Mouse (Mus musculus): ENCODE data around the gene Ankrd44. TPM values are rescaled to one million over a fixed set of nuclear protein-coding genes. Genes with fewer than 3 reads are reported as not detected.

Ankrd44 gene
- polyA plus RNA-seq, 1 experiment from 2014 or later, result 10.5 TPM

DNA sequence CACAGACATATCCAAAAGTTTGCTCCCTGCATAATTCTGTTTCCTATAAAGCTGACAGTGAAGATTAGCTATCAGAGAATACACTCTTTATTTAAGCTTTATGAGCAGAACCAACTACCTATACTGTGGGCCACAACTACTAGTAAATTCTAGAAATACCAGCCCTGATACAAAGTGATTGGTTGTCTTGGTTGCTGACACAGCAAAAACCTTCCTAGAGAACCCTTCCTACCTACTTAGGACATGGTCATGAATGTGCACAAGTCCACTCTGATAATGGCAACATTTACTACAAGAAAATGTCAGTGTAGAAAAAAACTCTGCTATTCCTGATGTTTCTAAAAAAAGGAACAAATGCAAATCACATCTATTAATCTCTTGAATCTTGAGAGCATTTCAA lies 234.4 kb downstream of the Ankrd44 start:
- H3K4me1 ChIP-seq (ENCODE audit: control insufficient read depth in 2 of 2, insufficient read depth in 2 of 2, low read length in 2 of 2), result peaks cover 2 to 7% of the 10 kb centered on the region in 2 experiments
- H3K27me3 ChIP-seq (ENCODE audit: control insufficient read depth, insufficient read depth, low read length), result no peaks in the 10 kb centered on the region
- no peak overlapping the region for H3K9ac ChIP-seq (ENCODE audit: low read length)
- H3K9me3 ChIP-seq (ENCODE audit: control insufficient read depth, low read length), result no peaks in the 10 kb centered on the region
- H3K27ac ChIP-seq (replicated peaks in 1 of 2; ENCODE audit: control insufficient read depth in 1 of 2, insufficient read depth in 1 of 2, low read depth in 2 of 2, low read length in 2 of 2), result no peak overlapping the region
- H3K4me2 ChIP-seq (ENCODE audit: low read length), result no peak overlapping the region
- ATAC-seq (ENCODE audit: insufficient number of reproducible peaks, insufficient read depth, low FRiP score, low read depth), result no peak
- no peak overlapping the region for H3K4me3 ChIP-seq (ENCODE audit: control insufficient read depth in 1 of 2, insufficient read depth in 1 of 2, low read depth in 1 of 2, low read length in 2 of 2)
- H3K36me3 ChIP-seq (ENCODE audit: control insufficient read depth, insufficient read depth, low read length), result no peaks in the 10 kb centered on the region

DNA sequence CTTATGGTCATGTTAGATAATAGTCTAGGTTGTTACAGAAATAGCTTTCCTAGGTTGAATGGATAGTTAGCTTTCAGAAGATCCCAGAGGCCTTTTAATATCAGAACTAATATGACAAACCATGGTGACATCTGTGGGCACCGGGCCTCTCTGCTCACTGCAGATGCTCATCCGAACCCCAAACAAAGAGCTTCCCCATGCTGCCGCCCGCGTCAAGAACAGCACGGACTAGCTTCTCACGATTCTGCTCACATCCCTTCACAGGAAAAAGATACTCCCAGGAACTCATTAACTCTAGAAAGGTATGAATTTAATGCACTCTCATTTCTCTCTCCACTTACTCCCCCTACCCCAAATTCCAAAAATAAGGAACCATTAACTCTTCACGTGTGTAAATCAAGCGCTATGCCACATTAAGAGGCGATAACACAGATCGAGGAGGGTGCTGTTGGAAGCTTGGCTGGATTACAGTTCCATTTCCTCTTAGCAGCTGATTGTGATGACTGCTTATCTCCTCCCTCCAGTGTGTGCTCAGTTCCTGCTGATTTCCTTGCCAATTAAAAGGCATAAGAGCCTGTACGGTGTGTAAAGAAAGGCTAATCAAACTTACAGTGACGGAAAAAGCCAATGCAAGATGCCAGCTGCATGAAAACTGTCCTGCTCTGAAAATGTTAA lies 235.8 kb downstream of the Ankrd44 start:
- no peaks in the 10 kb centered on the region for H3K27me3 ChIP-seq (ENCODE audit: control insufficient read depth, insufficient read depth, low read length)
- 0 out of 2 replicates have a peak, but pooled peaks cover 1% of the 10 kb centered on the region for H3K9me3 ChIP-seq (ENCODE audit: control insufficient read depth, low read length)
- WGBS, result 28% methylated on average over 13 of the region's 13 CpGs
- H3K4me1 ChIP-seq (ENCODE audit: control insufficient read depth in 2 of 2, insufficient read depth in 2 of 2, low read length in 2 of 2), result peaks cover 2 to 7% of the 10 kb centered on the region in 2 experiments
- H3K27ac ChIP-seq (replicated peaks in 1 of 2; ENCODE audit: control insufficient read depth in 1 of 2, insufficient read depth in 1 of 2, low read depth in 2 of 2, low read length in 2 of 2), result peak overlapping the region; percentile 8 to 51; a peak in 1 of 4 replicates
- peak overlapping the region; percentile 35; the same call in 1 of the 2 replicates for H3K9ac ChIP-seq (ENCODE audit: low read length)
- ATAC-seq (ENCODE audit: insufficient number of reproducible peaks, insufficient read depth, low FRiP score, low read depth), result peak; percentile 71
- H3K4me3 ChIP-seq (ENCODE audit: control insufficient read depth in 1 of 2, insufficient read depth in 1 of 2, low read depth in 1 of 2, low read length in 2 of 2), result 0 out of 4 replicates have a peak overlapping the region, but pooled peaks of 1 of the 2 experiments have one; percentile 6
- H3K36me3 ChIP-seq (ENCODE audit: control insufficient read depth, insufficient read depth, low read length), result no peaks in the 10 kb centered on the region
- H3K4me2 ChIP-seq (ENCODE audit: low read length), result peak overlapping the region; percentile 54

DNA sequence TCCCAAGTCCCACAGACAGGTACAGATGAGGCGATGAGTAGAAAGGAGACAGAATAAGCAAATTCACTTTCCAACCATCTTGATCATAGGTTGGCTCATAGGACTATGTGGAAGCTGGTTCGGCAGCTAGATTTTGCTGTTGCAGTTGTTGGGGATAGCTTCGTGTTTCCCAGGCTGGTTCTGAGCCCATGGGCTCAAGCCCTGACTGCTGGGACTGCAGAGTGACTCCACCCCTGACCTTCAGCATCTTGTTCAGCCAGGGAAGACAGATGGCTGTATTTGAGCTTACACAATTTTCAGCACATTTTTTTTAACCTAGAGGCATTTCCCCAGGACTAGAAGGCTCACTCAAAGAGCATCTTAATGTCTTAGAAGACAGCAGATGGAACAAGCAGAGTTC lies 237.7 kb downstream of the Ankrd44 start:
- no peak overlapping the region for H3K4me2 ChIP-seq (ENCODE audit: low read length)
- ATAC-seq (ENCODE audit: insufficient number of reproducible peaks, insufficient read depth, low FRiP score, low read depth), result no peak
- H3K9me3 ChIP-seq (ENCODE audit: control insufficient read depth, low read length), result 0 out of 2 replicates have a peak, but pooled peaks cover 2% of the 10 kb centered on the region
- no peaks in the 10 kb centered on the region for H3K27me3 ChIP-seq (ENCODE audit: control insufficient read depth, insufficient read depth, low read length)
- 87% methylated on average over 3 of the region's 3 CpGs for WGBS
- H3K27ac ChIP-seq (replicated peaks in 1 of 2; ENCODE audit: control insufficient read depth in 1 of 2, insufficient read depth in 1 of 2, low read depth in 2 of 2, low read length in 2 of 2), result no peak overlapping the region
- no peak overlapping the region for H3K4me3 ChIP-seq (ENCODE audit: control insufficient read depth in 1 of 2, insufficient read depth in 1 of 2, low read depth in 1 of 2, low read length in 2 of 2)
- H3K36me3 ChIP-seq (ENCODE audit: control insufficient read depth, insufficient read depth, low read length), result no peaks in the 10 kb centered on the region
- H3K9ac ChIP-seq (ENCODE audit: low read length), result no peak overlapping the region
- H3K4me1 ChIP-seq (ENCODE audit: control insufficient read depth in 2 of 2, insufficient read depth in 2 of 2, low read length in 2 of 2), result peaks cover 0 to 7% of the 10 kb centered on the region in 2 experiments

DNA sequence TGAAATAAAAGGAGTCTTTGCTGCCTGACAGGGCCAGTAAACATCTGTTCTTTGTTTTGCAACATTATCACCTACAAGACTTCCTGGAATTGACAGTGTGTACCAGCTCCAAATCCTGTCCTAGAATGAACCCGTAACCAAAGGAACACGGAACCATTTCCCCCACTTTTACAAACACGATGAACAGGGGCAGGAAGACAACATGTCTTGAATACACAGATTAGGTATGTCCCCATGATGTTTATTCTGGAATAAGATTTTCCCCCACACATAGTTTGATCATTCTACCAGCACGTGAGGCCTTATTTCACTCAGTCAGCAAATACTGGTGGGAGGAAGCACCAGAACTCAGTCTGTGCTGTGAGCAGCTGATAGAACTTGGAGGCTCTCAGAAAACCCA lies 241.9 kb downstream of the Ankrd44 start:
- 0 out of 2 replicates have a peak, but pooled peaks cover 2% of the 10 kb centered on the region for H3K9me3 ChIP-seq (ENCODE audit: control insufficient read depth, low read length)
- 75% methylated on average over 4 of the region's 4 CpGs for WGBS
- H3K4me3 ChIP-seq (ENCODE audit: control insufficient read depth in 1 of 2, insufficient read depth in 1 of 2, low read depth in 1 of 2, low read length in 2 of 2), result no peak overlapping the region
- no peaks in the 10 kb centered on the region for H3K4me1 ChIP-seq (ENCODE audit: control insufficient read depth in 2 of 2, insufficient read depth in 2 of 2, low read length in 2 of 2)
- no peak overlapping the region for H3K27ac ChIP-seq (replicated peaks in 1 of 2; ENCODE audit: control insufficient read depth in 1 of 2, insufficient read depth in 1 of 2, low read depth in 2 of 2, low read length in 2 of 2)
- H3K36me3 ChIP-seq (ENCODE audit: control insufficient read depth, insufficient read depth, low read length), result no peaks in the 10 kb centered on the region
- no peaks in the 10 kb centered on the region for H3K27me3 ChIP-seq (ENCODE audit: control insufficient read depth, insufficient read depth, low read length)
- peak; percentile 59 for ATAC-seq (ENCODE audit: insufficient number of reproducible peaks, insufficient read depth, low FRiP score, low read depth)
- no peak overlapping the region for H3K4me2 ChIP-seq (ENCODE audit: low read length)
- H3K9ac ChIP-seq (ENCODE audit: low read length), result no peak overlapping the region

DNA sequence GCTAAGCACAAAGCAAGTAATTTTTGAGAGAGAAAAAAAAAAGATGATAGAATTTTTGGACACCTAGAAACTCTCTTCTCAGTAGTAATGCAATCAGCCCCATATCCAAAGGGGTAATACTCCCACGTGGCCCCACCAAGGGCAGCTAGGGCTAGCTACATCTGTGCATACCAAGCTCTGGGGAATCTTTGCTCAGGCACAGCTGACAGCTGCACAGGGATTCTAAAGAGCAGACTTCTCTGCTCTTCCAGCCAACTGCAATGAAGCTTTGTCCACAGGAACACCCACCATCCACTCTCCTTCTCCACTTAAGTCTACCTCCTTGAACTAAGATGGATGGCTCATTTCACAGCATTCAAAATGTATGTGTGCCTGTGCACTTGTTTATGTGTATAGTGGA lies 246.6 kb downstream of the Ankrd44 start:
- 70% methylated on average over 1 of the region's 1 CpGs for WGBS
- no peak overlapping the region for H3K27ac ChIP-seq (replicated peaks in 1 of 2; ENCODE audit: control insufficient read depth in 1 of 2, insufficient read depth in 1 of 2, low read depth in 2 of 2, low read length in 2 of 2)
- H3K9me3 ChIP-seq (ENCODE audit: control insufficient read depth, low read length), result no peaks in the 10 kb centered on the region
- no peaks in the 10 kb centered on the region for H3K36me3 ChIP-seq (ENCODE audit: control insufficient read depth, insufficient read depth, low read length)
- no peaks in the 10 kb centered on the region for H3K27me3 ChIP-seq (ENCODE audit: control insufficient read depth, insufficient read depth, low read length)
- no peak for ATAC-seq (ENCODE audit: insufficient number of reproducible peaks, insufficient read depth, low FRiP score, low read depth)
- H3K9ac ChIP-seq (ENCODE audit: low read length), result no peak overlapping the region
- H3K4me2 ChIP-seq (ENCODE audit: low read length), result no peak overlapping the region
- H3K4me3 ChIP-seq (ENCODE audit: control insufficient read depth in 1 of 2, insufficient read depth in 1 of 2, low read depth in 1 of 2, low read length in 2 of 2), result no peak overlapping the region
- H3K4me1 ChIP-seq (ENCODE audit: control insufficient read depth in 2 of 2, insufficient read depth in 2 of 2, low read length in 2 of 2), result no peaks in the 10 kb centered on the region

DNA sequence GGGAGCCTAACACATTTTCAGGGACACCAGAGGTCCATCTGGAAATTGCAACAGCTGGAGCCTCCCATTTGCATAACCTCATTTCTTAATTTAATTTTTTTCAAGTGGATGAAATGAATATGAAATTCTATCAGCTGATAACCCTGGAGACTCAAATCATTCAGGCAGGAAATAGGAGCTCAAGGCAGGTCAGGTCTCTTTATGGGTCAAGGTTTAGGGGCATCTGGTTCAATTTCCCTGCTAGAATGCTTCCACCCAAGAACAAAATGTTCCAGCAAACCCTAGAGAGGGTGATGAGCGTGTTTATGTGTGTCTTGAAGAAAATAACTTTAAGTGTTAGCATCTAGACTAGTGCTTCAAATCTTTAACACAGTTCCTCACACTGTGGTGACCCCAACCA lies 248.2 kb downstream of the Ankrd44 start:
- Histone ChIP-seq H3K9ac (ENCODE audit: low read length) (no peak overlapping the region), H3K27me3 (ENCODE audit: control insufficient read depth, insufficient read depth, low read length) (no peaks in the 10 kb centered on the region), H3K4me3 (ENCODE audit: control insufficient read depth in 1 of 2, insufficient read depth in 1 of 2, low read depth in 1 of 2, low read length in 2 of 2) (no peak overlapping the region), H3K36me3 (ENCODE audit: control insufficient read depth, insufficient read depth, low read length) (no peaks in the 10 kb centered on the region), H3K4me2 (ENCODE audit: low read length) (no peak overlapping the region), H3K27ac (replicated peaks in 1 of 2; ENCODE audit: control insufficient read depth in 1 of 2, insufficient read depth in 1 of 2, low read depth in 2 of 2, low read length in 2 of 2) (no peak overlapping the region), H3K9me3 (ENCODE audit: control insufficient read depth, low read length) (no peaks in the 10 kb centered on the region), H3K4me1 (ENCODE audit: control insufficient read depth in 2 of 2, insufficient read depth in 2 of 2, low read length in 2 of 2) (no peaks in the 10 kb centered on the region)
- WGBS, result 83% methylated on average over 1 of the region's 1 CpGs
- ATAC-seq (ENCODE audit: insufficient number of reproducible peaks, insufficient read depth, low FRiP score, low read depth), result no peak

DNA sequence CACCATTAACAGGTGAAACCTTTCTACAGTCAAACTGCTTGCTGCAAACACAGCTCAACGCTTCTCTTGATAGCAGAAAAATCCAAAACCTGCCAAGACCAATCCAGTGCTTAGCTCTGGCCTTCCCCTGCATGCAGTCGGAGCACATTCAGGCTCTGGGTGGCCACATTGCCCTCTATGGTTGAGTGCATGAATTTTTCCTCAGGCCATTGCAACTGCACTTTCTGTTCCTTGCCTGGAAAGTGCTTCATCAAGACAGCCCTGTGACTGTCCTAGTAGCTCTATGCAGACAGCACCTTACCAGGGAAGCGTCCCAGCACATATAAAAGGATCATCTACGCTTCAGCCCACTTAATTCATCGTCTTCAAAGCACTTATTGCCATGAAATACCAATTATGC lies 250.7 kb downstream of the Ankrd44 start:
- H3K27ac ChIP-seq (replicated peaks in 1 of 2; ENCODE audit: control insufficient read depth in 1 of 2, insufficient read depth in 1 of 2, low read depth in 2 of 2, low read length in 2 of 2), result no peak overlapping the region
- H3K4me1 ChIP-seq (ENCODE audit: control insufficient read depth in 2 of 2, insufficient read depth in 2 of 2, low read length in 2 of 2), result no peaks in the 10 kb centered on the region
- no peaks in the 10 kb centered on the region for H3K9me3 ChIP-seq (ENCODE audit: control insufficient read depth, low read length)
- WGBS, result 71% methylated on average over 5 of the region's 5 CpGs
- H3K36me3 ChIP-seq (ENCODE audit: control insufficient read depth, insufficient read depth, low read length), result no peaks in the 10 kb centered on the region
- no peak overlapping the region for H3K9ac ChIP-seq (ENCODE audit: low read length)
- no peak overlapping the region for H3K4me3 ChIP-seq (ENCODE audit: control insufficient read depth in 1 of 2, insufficient read depth in 1 of 2, low read depth in 1 of 2, low read length in 2 of 2)
- no peaks in the 10 kb centered on the region for H3K27me3 ChIP-seq (ENCODE audit: control insufficient read depth, insufficient read depth, low read length)
- no peak for ATAC-seq (ENCODE audit: insufficient number of reproducible peaks, insufficient read depth, low FRiP score, low read depth)
- no peak overlapping the region for H3K4me2 ChIP-seq (ENCODE audit: low read length)

DNA sequence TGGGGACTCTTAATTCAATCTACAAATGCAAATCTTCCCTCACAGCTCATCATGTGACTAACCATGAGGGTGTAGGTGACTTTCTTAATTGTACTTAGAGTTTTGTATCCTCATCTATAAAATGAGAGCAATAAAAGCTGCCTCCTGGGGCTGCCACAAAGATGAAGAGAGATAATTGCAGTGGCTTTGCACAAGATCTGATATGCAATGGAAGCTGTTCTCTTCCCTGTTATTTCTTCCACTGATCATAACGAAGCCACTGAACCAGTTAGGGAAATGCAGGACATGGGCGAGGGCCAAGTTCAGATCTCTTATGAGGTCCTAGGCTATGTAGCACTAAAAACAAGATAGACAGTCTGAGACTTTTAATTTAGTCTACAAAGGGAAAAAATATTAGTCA lies 258.2 kb downstream of the Ankrd44 start:
- WGBS, result 81% methylated on average over 2 of the region's 2 CpGs
- H3K4me1 ChIP-seq (ENCODE audit: control insufficient read depth in 2 of 2, insufficient read depth in 2 of 2, low read length in 2 of 2), result peaks cover 0 to 3% of the 10 kb centered on the region in 2 experiments; a peak in 1 of 4 replicates
- no peaks in the 10 kb centered on the region for H3K9me3 ChIP-seq (ENCODE audit: control insufficient read depth, low read length)
- no peak overlapping the region for H3K9ac ChIP-seq (ENCODE audit: low read length)
- 0 out of 2 replicates have a peak, but pooled peaks cover under 1% of the 10 kb centered on the region for H3K36me3 ChIP-seq (ENCODE audit: control insufficient read depth, insufficient read depth, low read length)
- no peak overlapping the region for H3K27ac ChIP-seq (replicated peaks in 1 of 2; ENCODE audit: control insufficient read depth in 1 of 2, insufficient read depth in 1 of 2, low read depth in 2 of 2, low read length in 2 of 2)
- ATAC-seq (ENCODE audit: insufficient number of reproducible peaks, insufficient read depth, low FRiP score, low read depth), result no peak
- H3K4me3 ChIP-seq (ENCODE audit: control insufficient read depth in 1 of 2, insufficient read depth in 1 of 2, low read depth in 1 of 2, low read length in 2 of 2), result no peak overlapping the region
- no peak overlapping the region for H3K4me2 ChIP-seq (ENCODE audit: low read length)
- no peaks in the 10 kb centered on the region for H3K27me3 ChIP-seq (ENCODE audit: control insufficient read depth, insufficient read depth, low read length)

Data from heart, embryonic 14.5 days (tissue).